Mouse (Mus musculus) testis, postnatal 10 days (tissue): Measurements from ENCODE around the gene Krtap4-7.
"Not testable (repeated sequence)": the region's sequence is repeated elsewhere in the genome, so short reads cannot be mapped to it uniquely, and the experiment has no call there.

Source experiments
- DNase-seq: peaks from one replicate; pipeline ENCODE4 v3.0.0; 2021; ENCODE audit warnings: low spot score

Krtap4-7 gene

GRCm38 (mm10) chr11:99597742-99598141 lies 46.1 kb downstream of the Krtap4-7 start, which contains the start of gene Krtap9-3:
Gene Krtap9-3 (minus strand): TSS chr11:99598105.
- DNase-seq = not testable (repeated sequence)
